Mouse (Mus musculus): ENCODE results near the gene Ybx2. TPM values are rescaled to one million over a fixed set of nuclear protein-coding genes. Genes with fewer than 3 reads are reported as not detected.

Ybx2 gene
- total RNA-seq, 2 experiments from 2014 or later, result 5.0 TPM; not detected in 1

DNA sequence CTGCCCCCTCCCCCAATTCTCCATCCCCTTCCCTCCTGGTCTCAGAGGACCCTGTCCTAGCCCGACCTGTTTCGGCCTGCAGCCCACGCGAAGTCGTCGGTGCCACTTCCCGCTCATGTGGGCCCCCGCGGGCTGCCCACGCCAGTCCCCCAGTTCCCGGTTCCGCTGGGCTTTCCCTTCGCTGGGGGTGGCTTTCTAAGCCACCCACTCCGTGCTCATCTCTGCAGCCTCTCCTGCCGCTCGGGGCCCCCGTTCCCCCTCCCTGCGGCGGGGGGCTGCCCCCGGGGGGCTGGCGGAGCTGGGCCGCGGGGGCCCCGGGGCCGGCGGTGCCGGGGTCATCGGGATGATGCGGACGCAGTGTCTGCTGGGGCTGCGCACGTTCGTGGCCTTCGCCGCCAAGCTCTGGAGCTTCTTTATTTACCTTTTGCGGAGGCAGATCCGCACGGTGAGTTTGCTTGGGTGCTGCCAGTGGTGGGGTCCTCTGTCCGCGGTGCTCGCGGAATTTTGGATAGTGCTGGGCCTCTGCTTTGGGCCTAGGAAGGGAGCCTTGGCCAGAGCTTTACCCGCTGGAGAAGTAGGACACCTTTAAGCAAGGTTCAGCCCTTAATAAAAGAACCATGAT, 45.7 kb downstream of the Ybx2 start, which contains the start of gene Ctdnep1:
Gene Ctdnep1, plus strand, starts transcription at position 16 of the 622 bp plus-strand sequence.
- no peak for ATAC-seq (replicated peaks; ENCODE audit: low FRiP score, poor library complexity, severe bottlenecking)

DNA sequence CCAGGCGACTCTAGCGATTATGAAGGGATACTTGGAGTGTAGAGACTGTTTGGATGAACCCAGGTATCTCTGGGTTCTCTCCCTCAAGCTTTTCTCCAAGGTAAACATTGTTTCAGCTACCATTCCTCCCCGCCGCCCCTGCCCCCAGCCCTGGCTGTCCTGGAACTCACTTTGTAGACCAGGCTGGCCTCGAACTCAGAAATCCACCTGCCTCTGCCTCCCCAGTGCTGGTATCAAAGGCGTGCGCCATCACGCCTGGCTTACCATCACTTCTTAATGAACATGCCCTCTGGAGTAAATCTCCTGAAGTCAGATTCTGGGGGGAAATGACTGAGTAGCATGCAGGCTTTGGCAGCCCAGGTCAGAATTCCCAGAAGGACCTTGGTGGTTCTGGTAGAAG, 46.6 kb downstream of the Ybx2 start, which contains the start of gene Elp5:
Gene Elp5, minus strand, starts transcription at position 293 of the 400 bp plus-strand sequence.
- ATAC-seq (replicated peaks; ENCODE audit: low FRiP score, poor library complexity, severe bottlenecking), result no peak

DNA sequence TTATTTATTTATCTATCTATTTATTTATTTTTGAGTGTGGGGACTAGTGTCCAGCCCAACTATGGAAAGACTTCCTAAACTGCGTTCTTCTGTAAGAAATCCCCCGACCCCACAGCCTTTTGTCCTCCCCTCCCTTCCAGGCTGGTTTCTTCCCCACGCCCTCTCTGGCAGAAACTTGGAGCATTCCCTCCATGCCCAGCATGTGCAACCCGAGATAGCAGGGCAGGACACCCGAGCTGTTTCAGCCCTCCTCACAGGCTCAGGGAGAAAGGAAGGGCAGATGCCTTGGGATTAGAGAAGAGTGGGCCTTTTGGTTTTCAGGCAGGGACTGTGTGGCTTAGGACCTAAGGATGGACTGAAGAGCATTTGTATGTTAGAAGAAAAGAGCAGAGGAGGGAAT, 47.3 kb downstream of the Ybx2 start:
- no peak for ATAC-seq (replicated peaks; ENCODE audit: low FRiP score, poor library complexity, severe bottlenecking)

DNA sequence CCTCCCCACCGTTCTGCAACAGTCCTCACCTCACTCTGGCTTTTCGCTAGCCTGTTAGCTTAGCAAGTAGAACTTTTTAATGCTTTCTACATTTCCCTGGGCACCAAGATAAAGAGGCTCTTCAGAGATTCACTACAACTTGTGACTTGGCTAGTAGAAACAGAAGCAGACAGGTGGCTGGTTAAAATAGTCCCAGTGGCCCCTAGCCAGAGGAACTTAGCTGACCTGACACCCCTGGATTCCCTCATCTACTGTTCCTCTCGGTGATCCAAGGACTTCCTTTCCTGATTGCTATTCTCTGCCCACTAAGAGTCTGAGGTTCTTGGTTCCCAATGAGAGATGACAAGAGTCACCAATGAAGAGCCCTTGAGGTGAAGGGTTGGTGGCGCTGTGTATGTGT, 47.8 kb downstream of the Ybx2 start:
- no peak for ATAC-seq (replicated peaks; ENCODE audit: low FRiP score, poor library complexity, severe bottlenecking)

DNA sequence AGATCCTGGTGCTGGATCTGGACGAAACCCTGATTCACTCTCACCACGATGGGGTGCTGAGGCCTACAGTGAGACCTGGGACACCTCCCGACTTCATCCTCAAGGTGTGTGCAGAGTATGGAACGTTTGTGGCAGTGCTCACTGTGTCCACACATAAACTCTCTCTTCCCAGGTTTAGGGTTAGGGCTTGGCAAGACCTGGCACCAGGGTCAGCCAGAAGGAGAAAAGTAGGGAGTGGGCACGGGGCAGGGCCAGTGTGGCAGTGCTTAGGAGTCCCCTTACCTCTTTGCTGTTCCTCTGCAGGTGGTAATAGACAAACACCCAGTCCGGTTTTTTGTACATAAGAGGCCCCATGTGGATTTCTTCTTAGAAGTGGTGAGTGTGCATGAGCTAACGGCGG, 48.8 kb downstream of the Ybx2 start:
- no peak for ATAC-seq (replicated peaks; ENCODE audit: low FRiP score, poor library complexity, severe bottlenecking)

DNA sequence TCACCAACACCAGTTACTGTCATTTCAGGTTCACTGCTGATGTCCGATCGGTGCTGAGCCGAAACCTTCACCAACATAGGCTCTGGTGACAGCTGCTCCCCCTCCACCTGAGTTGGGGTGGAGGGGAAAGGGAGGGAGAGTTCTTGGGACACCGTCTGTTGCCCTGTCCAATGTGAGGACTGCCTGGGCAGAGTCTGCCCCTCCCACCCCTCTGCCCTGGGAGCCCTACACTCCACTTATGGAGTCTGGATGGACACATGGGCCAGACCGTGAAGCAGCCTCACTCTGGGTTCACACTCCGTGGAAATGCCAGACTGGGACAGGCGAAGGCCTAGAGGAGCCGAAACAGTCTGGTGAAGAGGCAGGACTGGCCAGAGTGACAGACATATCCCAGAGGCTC, 54.4 kb downstream of the Ybx2 start:
- no peak for ATAC-seq (replicated peaks; ENCODE audit: low FRiP score, poor library complexity, severe bottlenecking)

Other genes with a start within 250 kb of the Ybx2 start
Only the 30 nearest of the 35 such genes appear.
- not detected in 2 replicates for gene Slc35g3, start 173.8 kb upstream of the Ybx2 start, total RNA-seq (2015; ENCODE audit: low replicate concordance)
- gene Slc35g3, start 173.8 kb upstream of the Ybx2 start, total RNA-seq (2017; ENCODE audit: low replicate concordance), result not detected in 2 replicates
- 1.7 and 1.9 TPM in 2 replicates for gene Zbtb4, start 169.9 kb upstream of the Ybx2 start, total RNA-seq (2015; ENCODE audit: low replicate concordance)
- gene Zbtb4, start 169.9 kb upstream of the Ybx2 start, total RNA-seq (2017; ENCODE audit: low replicate concordance), result 0.94 and 2.4 TPM in 2 replicates
- 4.0 TPM in 1 of 2 replicates, not detected in the other for gene Chrnb1, start 139.9 kb upstream of the Ybx2 start, total RNA-seq (2015; ENCODE audit: low replicate concordance)
- 0.26 TPM in 1 of 2 replicates, not detected in the other for gene Chrnb1, start 139.9 kb upstream of the Ybx2 start, total RNA-seq (2017; ENCODE audit: low replicate concordance)
- gene Fgf11, start 133.9 kb upstream of the Ybx2 start, total RNA-seq (2015; ENCODE audit: low replicate concordance), result not detected in 2 replicates
- gene Fgf11, start 133.9 kb upstream of the Ybx2 start, total RNA-seq (2017; ENCODE audit: low replicate concordance), result not detected in 2 replicates
- gene Tmem102, start 130.2 kb upstream of the Ybx2 start, total RNA-seq (2015; ENCODE audit: low replicate concordance), result not detected in 2 replicates
- gene Tmem102, start 130.2 kb upstream of the Ybx2 start, total RNA-seq (2017; ENCODE audit: low replicate concordance), result not detected in 2 replicates
- gene Gm39566, start 120.5 kb upstream of the Ybx2 start, total RNA-seq (2015; ENCODE audit: low replicate concordance), result 0.42 TPM in 1 of 2 replicates, not detected in the other
- 0.14 TPM in 1 of 2 replicates, not detected in the other for gene Gm39566, start 120.5 kb upstream of the Ybx2 start, total RNA-seq (2017; ENCODE audit: low replicate concordance)
- gene Spem2, start 117.3 kb upstream of the Ybx2 start, total RNA-seq (2015; ENCODE audit: low replicate concordance), result not detected in 2 replicates
- gene Spem2, start 117.3 kb upstream of the Ybx2 start, total RNA-seq (2017; ENCODE audit: low replicate concordance), result not detected in 2 replicates
- gene Spem1, start 113.6 kb upstream of the Ybx2 start, total RNA-seq (2015; ENCODE audit: low replicate concordance), result not detected in 2 replicates
- not detected in 2 replicates for gene Spem1, start 113.6 kb upstream of the Ybx2 start, total RNA-seq (2017; ENCODE audit: low replicate concordance)
- 0.19 and 0.42 TPM in 2 replicates for gene Nlgn2, start 98.0 kb upstream of the Ybx2 start, total RNA-seq (2015; ENCODE audit: low replicate concordance)
- 0.28 and 1.1 TPM in 2 replicates for gene Nlgn2, start 98.0 kb upstream of the Ybx2 start, total RNA-seq (2017; ENCODE audit: low replicate concordance)
- gene Tmem256, start 97.3 kb upstream of the Ybx2 start, total RNA-seq (2015; ENCODE audit: low replicate concordance), result 142 and 218 TPM in 2 replicates
- gene Tmem256, start 97.3 kb upstream of the Ybx2 start, total RNA-seq (2017; ENCODE audit: low replicate concordance), result 57.1 and 181 TPM in 2 replicates
- 12.5 and 17.6 TPM in 2 replicates for gene Plscr3, start 89.4 kb upstream of the Ybx2 start, total RNA-seq (2015; ENCODE audit: low replicate concordance)
- 5.9 and 11.4 TPM in 2 replicates for gene Plscr3, start 89.4 kb upstream of the Ybx2 start, total RNA-seq (2017; ENCODE audit: low replicate concordance)
- 15.5 and 19.6 TPM in 2 replicates for gene Tnk1, start 77.1 kb upstream of the Ybx2 start, total RNA-seq (2015; ENCODE audit: low replicate concordance)
- 8.3 and 13.8 TPM in 2 replicates for gene Tnk1, start 77.1 kb upstream of the Ybx2 start, total RNA-seq (2017; ENCODE audit: low replicate concordance)
- not detected in 2 replicates for gene Tmem95, start 57.8 kb upstream of the Ybx2 start, total RNA-seq (2015; ENCODE audit: low replicate concordance)
- not detected in 2 replicates for gene Tmem95, start 57.8 kb upstream of the Ybx2 start, total RNA-seq (2017; ENCODE audit: low replicate concordance)
- gene Kctd11, start 54.4 kb upstream of the Ybx2 start, total RNA-seq (2015; ENCODE audit: low replicate concordance), result 1.3 and 2.1 TPM in 2 replicates
- gene Kctd11, start 54.4 kb upstream of the Ybx2 start, total RNA-seq (2017; ENCODE audit: low replicate concordance), result 0.42 and 0.77 TPM in 2 replicates
- gene Acap1, start 40.3 kb upstream of the Ybx2 start, total RNA-seq (2015; ENCODE audit: low replicate concordance), result 9.0 and 15.7 TPM in 2 replicates
- 12.1 and 16.1 TPM in 2 replicates for gene Acap1, start 40.3 kb upstream of the Ybx2 start, total RNA-seq (2017; ENCODE audit: low replicate concordance)
- 2.7 TPM in 1 of 2 replicates, not detected in the other for gene 2810408A11Rik, start 34.8 kb upstream of the Ybx2 start, total RNA-seq (2015; ENCODE audit: low replicate concordance)
- 6.0 TPM in 1 of 2 replicates, not detected in the other for gene 2810408A11Rik, start 34.8 kb upstream of the Ybx2 start, total RNA-seq (2017; ENCODE audit: low replicate concordance)
- gene Neurl4, start 34.7 kb upstream of the Ybx2 start, total RNA-seq (2015; ENCODE audit: low replicate concordance), result 3.5 and 3.8 TPM in 2 replicates
- gene Neurl4, start 34.7 kb upstream of the Ybx2 start, total RNA-seq (2017; ENCODE audit: low replicate concordance), result 9.3 and 16.0 TPM in 2 replicates
- 69.0 and 102 TPM in 2 replicates for gene Gps2, start 21.9 kb upstream of the Ybx2 start, total RNA-seq (2015; ENCODE audit: low replicate concordance)
- 52.9 and 63.3 TPM in 2 replicates for gene Gps2, start 21.9 kb upstream of the Ybx2 start, total RNA-seq (2017; ENCODE audit: low replicate concordance)
- gene Eif5a, start 13.8 kb upstream of the Ybx2 start, total RNA-seq (2015; ENCODE audit: low replicate concordance), result 340 and 374 TPM in 2 replicates
- gene Eif5a, start 13.8 kb upstream of the Ybx2 start, total RNA-seq (2017; ENCODE audit: low replicate concordance), result 154 and 205 TPM in 2 replicates
- gene Slc2a4, start 12.4 kb downstream of the Ybx2 start, total RNA-seq (2015; ENCODE audit: low replicate concordance), result 31.3 and 37.9 TPM in 2 replicates
- 98.1 and 151 TPM in 2 replicates for gene Slc2a4, start 12.4 kb downstream of the Ybx2 start, total RNA-seq (2017; ENCODE audit: low replicate concordance)
- not detected in 2 replicates for gene Cldn7, start 29.0 kb downstream of the Ybx2 start, total RNA-seq (2015; ENCODE audit: low replicate concordance)
- not detected in 2 replicates for gene Cldn7, start 29.0 kb downstream of the Ybx2 start, total RNA-seq (2017; ENCODE audit: low replicate concordance)
- 48.1 and 52.3 TPM in 2 replicates for gene Ctdnep1, start 45.4 kb downstream of the Ybx2 start, total RNA-seq (2015; ENCODE audit: low replicate concordance)
- gene Ctdnep1, start 45.4 kb downstream of the Ybx2 start, total RNA-seq (2017; ENCODE audit: low replicate concordance), result 10.8 and 12.5 TPM in 2 replicates
- gene Elp5, start 46.7 kb downstream of the Ybx2 start, total RNA-seq (2015; ENCODE audit: low replicate concordance), result 24.9 and 35.5 TPM in 2 replicates
- gene Elp5, start 46.7 kb downstream of the Ybx2 start, total RNA-seq (2017; ENCODE audit: low replicate concordance), result 14.5 and 18.7 TPM in 2 replicates
- gene Gabarap, start 55.3 kb downstream of the Ybx2 start, total RNA-seq (2015; ENCODE audit: low replicate concordance), result 328 and 394 TPM in 2 replicates
- gene Gabarap, start 55.3 kb downstream of the Ybx2 start, total RNA-seq (2017; ENCODE audit: low replicate concordance), result 127 and 214 TPM in 2 replicates
- 8.5 and 11.3 TPM in 2 replicates for gene Phf23, start 60.0 kb downstream of the Ybx2 start, total RNA-seq (2015; ENCODE audit: low replicate concordance)
- 7.4 and 11.0 TPM in 2 replicates for gene Phf23, start 60.0 kb downstream of the Ybx2 start, total RNA-seq (2017; ENCODE audit: low replicate concordance)
- 1.3 and 4.2 TPM in 2 replicates for gene Dvl2, start 64.8 kb downstream of the Ybx2 start, total RNA-seq (2015; ENCODE audit: low replicate concordance)
- 2.1 and 7.4 TPM in 2 replicates for gene Dvl2, start 64.8 kb downstream of the Ybx2 start, total RNA-seq (2017; ENCODE audit: low replicate concordance)
- 23.6 and 48.4 TPM in 2 replicates for gene Acadvl, start 79.6 kb downstream of the Ybx2 start, total RNA-seq (2015; ENCODE audit: low replicate concordance)
- gene Acadvl, start 79.6 kb downstream of the Ybx2 start, total RNA-seq (2017; ENCODE audit: low replicate concordance), result 18.6 and 20.4 TPM in 2 replicates
- gene Dlg4, start 81.1 kb downstream of the Ybx2 start, total RNA-seq (2015; ENCODE audit: low replicate concordance), result 7.7 TPM in 1 of 2 replicates, not detected in the other
- gene Dlg4, start 81.1 kb downstream of the Ybx2 start, total RNA-seq (2017; ENCODE audit: low replicate concordance), result 0.17 and 0.84 TPM in 2 replicates
- gene Asgr1, start 118.3 kb downstream of the Ybx2 start, total RNA-seq (2015; ENCODE audit: low replicate concordance), result not detected in 2 replicates
- not detected in 2 replicates for gene Asgr1, start 118.3 kb downstream of the Ybx2 start, total RNA-seq (2017; ENCODE audit: low replicate concordance)
- gene Asgr2, start 156.8 kb downstream of the Ybx2 start, total RNA-seq (2015; ENCODE audit: low replicate concordance), result 3.3 TPM in 1 of 2 replicates, not detected in the other
- gene Asgr2, start 156.8 kb downstream of the Ybx2 start, total RNA-seq (2017; ENCODE audit: low replicate concordance), result not detected in 2 replicates

All from erythroblast, adult 5-6 weeks (primary cell).